Mouse (Mus musculus) bone marrow, adult 2 months (tissue): ENCODE results near the gene Atp6ap1.

Experiments used
- CTCF ChIP-seq: fragments of 200-500 bp; IDR thresholded peaks from 2 replicates; pipeline ENCODE4 v1.5.1; 2011; ENCODE audit warnings: low read length, control low read depth; ENCODE audit not compliant: control insufficient read depth, insufficient read depth
- POLR2A ChIP-seq: fragments of 200-500 bp; IDR thresholded peaks from 2 replicates; pipeline ENCODE4 v1.6.1; 2011; ENCODE audit warnings: low read depth, mild to moderate bottlenecking, control low read depth, low read length, borderline replicate concordance; ENCODE audit not compliant: control insufficient read depth

DNA sequence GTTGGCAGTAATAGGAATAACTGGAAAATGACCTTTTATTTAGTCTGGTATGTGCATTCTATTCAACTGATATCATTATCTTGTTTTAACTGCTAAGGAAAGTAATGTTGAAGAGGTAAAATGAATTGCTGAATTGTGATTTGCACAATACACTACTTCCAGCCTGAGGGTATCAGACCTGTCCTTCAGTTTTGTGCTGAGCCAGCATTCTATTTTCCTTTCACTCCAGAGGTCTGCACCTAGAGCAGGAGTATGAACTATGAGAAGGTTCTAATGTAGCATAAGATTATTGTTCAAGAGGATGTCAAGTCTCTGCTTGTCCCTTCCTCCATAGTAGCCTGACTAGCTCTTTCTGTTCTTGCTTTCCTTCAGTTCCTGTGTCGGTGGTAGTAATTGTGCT lies 1.5 kb downstream of the Atp6ap1 start:
- no peak for TF ChIP-seq CTCF
- TF ChIP-seq POLR2A, result no peak
